Mouse (Mus musculus) bone marrow, adult 2 months (tissue): ENCODE data around the gene Nfkb1.

Experiments used
- CTCF ChIP-seq: fragments of 200-500 bp; IDR thresholded peaks from 2 replicates; pipeline ENCODE4 v1.5.1; 2011; ENCODE audit warnings: low read length, control low read depth; ENCODE audit not compliant: control insufficient read depth, insufficient read depth
- POLR2A ChIP-seq: fragments of 200-500 bp; IDR thresholded peaks from 2 replicates; pipeline ENCODE4 v1.6.1; 2011; ENCODE audit warnings: low read depth, mild to moderate bottlenecking, control low read depth, low read length, borderline replicate concordance; ENCODE audit not compliant: control insufficient read depth

- TF ChIP-seq POLR2A (no peak), CTCF (no peak)
Measured at GRCm38 (mm10) chr3:135682240-135682639, 9.1 kb downstream of the Nfkb1 start.
